Mouse (Mus musculus): ENCODE measurements around the gene Gm20695. TPM values are rescaled to one million over a fixed set of nuclear protein-coding genes. Genes with fewer than 3 reads are reported as not detected.

The Gm20695 gene
- polyA plus RNA-seq, 1 experiment from 2014 or later = 1.3 TPM

- H3K36me3 ChIP-seq = no peaks in the 10 kb centered on the region
- no peaks in the 10 kb centered on the region for H3K4me1 ChIP-seq
- no peaks in the 10 kb centered on the region for H3K9me3 ChIP-seq
- H3K27ac ChIP-seq = no peak overlapping the region
- no peak for ATAC-seq (ENCODE audit: insufficient read depth, low FRiP score, low read depth)
- no peak overlapping the region for H3K4me2 ChIP-seq
- H3K9ac ChIP-seq = no peak overlapping the region
- no peaks in the 10 kb centered on the region for H3K27me3 ChIP-seq (replicated peaks)
- WGBS = 79% methylated on average over 6 of the region's 6 CpGs
- H3K4me3 ChIP-seq (replicated peaks) = no peak overlapping the region
Measured at GRCm38 (mm10) chr16:3956369-3956768, 71.9 kb downstream of the Gm20695 start.

- 47% methylated on average over 2 of the region's 2 CpGs for WGBS
- no peak overlapping the region for H3K4me3 ChIP-seq (replicated peaks)
- no peak for ATAC-seq (ENCODE audit: insufficient read depth, low FRiP score, low read depth)
- no peaks in the 10 kb centered on the region for H3K36me3 ChIP-seq
- no peaks in the 10 kb centered on the region for H3K9me3 ChIP-seq
- no peaks in the 10 kb centered on the region for H3K27me3 ChIP-seq (replicated peaks)
- no peak overlapping the region for H3K27ac ChIP-seq
- H3K9ac ChIP-seq = no peak overlapping the region
- H3K4me1 ChIP-seq = no peaks in the 10 kb centered on the region
- no peak overlapping the region for H3K4me2 ChIP-seq
Measured at GRCm38 (mm10) chr16:3959261-3959660, 74.8 kb downstream of the Gm20695 start.

GRCm38 (mm10) chr16:3964990-3965389, 80.5 kb downstream of the Gm20695 start:
- no peak overlapping the region for H3K4me2 ChIP-seq
- H3K4me1 ChIP-seq = no peaks in the 10 kb centered on the region
- 67% methylated on average over 10 of the region's 10 CpGs for WGBS
- H3K9ac ChIP-seq = no peak overlapping the region
- no peaks in the 10 kb centered on the region for H3K36me3 ChIP-seq
- no peaks in the 10 kb centered on the region for H3K9me3 ChIP-seq
- ATAC-seq (ENCODE audit: insufficient read depth, low FRiP score, low read depth) = peak; percentile 69
- no peaks in the 10 kb centered on the region for H3K27me3 ChIP-seq (replicated peaks)
- no peak overlapping the region for H3K27ac ChIP-seq
- no peak overlapping the region for H3K4me3 ChIP-seq (replicated peaks)

GRCm38 (mm10) chr16:3965534-3965933, 81.1 kb downstream of the Gm20695 start:
- no peak for ATAC-seq (ENCODE audit: insufficient read depth, low FRiP score, low read depth)
- no peaks in the 10 kb centered on the region for H3K36me3 ChIP-seq
- H3K9ac ChIP-seq = no peak overlapping the region
- H3K9me3 ChIP-seq = no peaks in the 10 kb centered on the region
- no peak overlapping the region for H3K27ac ChIP-seq
- H3K27me3 ChIP-seq (replicated peaks) = no peaks in the 10 kb centered on the region
- H3K4me3 ChIP-seq (replicated peaks) = no peak overlapping the region
- 72% methylated on average over 3 of the region's 3 CpGs for WGBS
- no peaks in the 10 kb centered on the region for H3K4me1 ChIP-seq
- H3K4me2 ChIP-seq = no peak overlapping the region

Small RNA genes within 50 kb of the gene (microRNA-seq; reads per million reads assigned to microRNA genes)
- not detected for gene Gm23493

Other genes with a start within 250 kb of the Gm20695 start
- gene Mefv, start 166.6 kb upstream of the Gm20695 start, polyA plus RNA-seq (2015; fragmentation: Nextera tagmentation; extraction: Ambion mirVana) = 0.06 and 0.22 TPM in 2 replicates
- gene Zfp263, start 140.6 kb upstream of the Gm20695 start, polyA plus RNA-seq (2015; fragmentation: Nextera tagmentation; extraction: Ambion mirVana) = 45.3 and 46.8 TPM in 2 replicates
- not detected in 2 replicates for gene Olfr15, start 53.8 kb upstream of the Gm20695 start, polyA plus RNA-seq (2015; fragmentation: Nextera tagmentation; extraction: Ambion mirVana)
- gene Zfp174, start 37.4 kb upstream of the Gm20695 start, polyA plus RNA-seq (2015; fragmentation: Nextera tagmentation; extraction: Ambion mirVana) = 1.0 and 1.5 TPM in 2 replicates
- gene Naa60, start 12.3 kb upstream of the Gm20695 start, polyA plus RNA-seq (2015; fragmentation: Nextera tagmentation; extraction: Ambion mirVana) = 40.3 and 41.0 TPM in 2 replicates
- 6.0 and 6.2 TPM in 2 replicates for gene Zfp597, start 87 bp upstream of the Gm20695 start, polyA plus RNA-seq (2015; fragmentation: Nextera tagmentation; extraction: Ambion mirVana)
- 5.1 and 6.9 TPM in 2 replicates for gene 1700037C18Rik, start 24.0 kb downstream of the Gm20695 start, polyA plus RNA-seq (2015; fragmentation: Nextera tagmentation; extraction: Ambion mirVana)
- 21.1 and 21.8 TPM in 2 replicates for gene Cluap1, start 24.2 kb downstream of the Gm20695 start, polyA plus RNA-seq (2015; fragmentation: Nextera tagmentation; extraction: Ambion mirVana)
- 0.91 and 0.98 TPM in 2 replicates for gene Nlrc3, start 92.0 kb downstream of the Gm20695 start, polyA plus RNA-seq (2015; fragmentation: Nextera tagmentation; extraction: Ambion mirVana)
- 10.8 and 15.1 TPM in 2 replicates for gene Slx4, start 119.1 kb downstream of the Gm20695 start, polyA plus RNA-seq (2015; fragmentation: Nextera tagmentation; extraction: Ambion mirVana)
- 3.9 and 4.6 TPM in 2 replicates for gene Dnase1, start 152.3 kb downstream of the Gm20695 start, polyA plus RNA-seq (2015; fragmentation: Nextera tagmentation; extraction: Ambion mirVana)
- 87.7 and 91.9 TPM in 2 replicates for gene Trap1, start 193.2 kb downstream of the Gm20695 start, polyA plus RNA-seq (2015; fragmentation: Nextera tagmentation; extraction: Ambion mirVana)